Mouse (Mus musculus): ENCODE measurements around the gene Sestd1. TPM values are rescaled to one million over a fixed set of nuclear protein-coding genes. Genes with fewer than 3 reads are reported as not detected.
A peak's percentile ranks its signal among the peaks of the same experiment; 100 is the strongest.

The Sestd1 gene
- polyA plus RNA-seq, 1 experiment = not detected

- Histone ChIP-seq H3K9me3 (ENCODE audit: control insufficient read depth, low read length) (no peaks in the 10 kb centered on the region), H3K4me1 (ENCODE audit: control insufficient read depth) (no peaks in the 10 kb centered on the region), H3K36me3 (ENCODE audit: control insufficient read depth) (no peaks in the 10 kb centered on the region), H3K4me3 (replicated peaks) (no peak overlapping the region), H3K27me3 (ENCODE audit: control insufficient read depth) (no peaks in the 10 kb centered on the region)
- no peak for TF ChIP-seq TAL1 (IDR thresholded peaks at IDR 0.05; ENCODE audit: low read length)
- TF ChIP-seq GATA1 (IDR thresholded peaks at IDR 0.05; ENCODE audit: low read length) = no peak
Measured at GRCm38 (mm10) chr2:77189671-77190070, 90.7 kb downstream of the Sestd1 start.

- H3K27me3 ChIP-seq (ENCODE audit: control insufficient read depth) = no peaks in the 10 kb centered on the region
- no peaks in the 10 kb centered on the region for H3K36me3 ChIP-seq (ENCODE audit: control insufficient read depth)
- H3K4me1 ChIP-seq (ENCODE audit: control insufficient read depth) = peaks cover 3% of the 10 kb centered on the region; the same call in 1 of the 2 replicates
- TF ChIP-seq GATA1 (IDR thresholded peaks at IDR 0.05; ENCODE audit: low read length) (no peak), TAL1 (IDR thresholded peaks at IDR 0.05; ENCODE audit: low read length) (no peak)
- H3K4me3 ChIP-seq (replicated peaks) = no peak overlapping the region
- no peaks in the 10 kb centered on the region for H3K9me3 ChIP-seq (ENCODE audit: control insufficient read depth, low read length)
Measured at GRCm38 (mm10) chr2:77187501-77187900, 92.9 kb downstream of the Sestd1 start.

- TF ChIP-seq TAL1 (IDR thresholded peaks at IDR 0.05; ENCODE audit: low read length) (no peak), GATA1 (IDR thresholded peaks at IDR 0.05; ENCODE audit: low read length) (no peak)
- H3K36me3 ChIP-seq (ENCODE audit: control insufficient read depth) = no peaks in the 10 kb centered on the region
- H3K4me3 ChIP-seq (replicated peaks) = no peak overlapping the region
- no peaks in the 10 kb centered on the region for H3K9me3 ChIP-seq (ENCODE audit: control insufficient read depth, low read length)
- H3K27me3 ChIP-seq (ENCODE audit: control insufficient read depth) = no peaks in the 10 kb centered on the region
- peaks cover 3% of the 10 kb centered on the region; the same call in 1 of the 2 replicates for H3K4me1 ChIP-seq (ENCODE audit: control insufficient read depth)
Measured at GRCm38 (mm10) chr2:77186912-77187311, 93.5 kb downstream of the Sestd1 start.

- no peaks in the 10 kb centered on the region for H3K27me3 ChIP-seq (ENCODE audit: control insufficient read depth)
- H3K36me3 ChIP-seq (ENCODE audit: control insufficient read depth) = no peaks in the 10 kb centered on the region
- no peak overlapping the region for H3K4me3 ChIP-seq (replicated peaks)
Measured at GRCm38 (mm10) chr2:77184049-77184571, 96.3 kb downstream of the Sestd1 start.

GRCm38 (mm10) chr2:77183646-77184045 lies 96.7 kb downstream of the Sestd1 start:
- TF ChIP-seq TAL1 (IDR thresholded peaks at IDR 0.05; ENCODE audit: low read length) (no peak), GATA1 (IDR thresholded peaks at IDR 0.05; ENCODE audit: low read length) (no peak)
- Histone ChIP-seq H3K36me3 (ENCODE audit: control insufficient read depth) (no peaks in the 10 kb centered on the region), H3K9me3 (ENCODE audit: control insufficient read depth, low read length) (no peaks in the 10 kb centered on the region), H3K4me3 (replicated peaks) (no peak overlapping the region), H3K4me1 (ENCODE audit: control insufficient read depth) (peaks cover 17% of the 10 kb centered on the region), H3K27me3 (ENCODE audit: control insufficient read depth) (no peaks in the 10 kb centered on the region)

More at GRCm38 (mm10) chr2:77184049-77184571, 96.3 kb downstream of the Sestd1 start:
- Histone ChIP-seq H3K9me3 (ENCODE audit: control insufficient read depth, low read length) (no peaks in the 10 kb centered on the region), H3K4me1 (ENCODE audit: control insufficient read depth) (peaks cover 12% of the 10 kb centered on the region)
- TF ChIP-seq TAL1 (IDR thresholded peaks at IDR 0.05; ENCODE audit: low read length) (no peak), GATA1 (IDR thresholded peaks at IDR 0.05; ENCODE audit: low read length) (no peak)

- no peak for TF ChIP-seq TAL1 (IDR thresholded peaks at IDR 0.05; ENCODE audit: low read length)
- no peak for TF ChIP-seq GATA1 (IDR thresholded peaks at IDR 0.05; ENCODE audit: low read length)
- no peaks in the 10 kb centered on the region for H3K36me3 ChIP-seq (ENCODE audit: control insufficient read depth)
- H3K9me3 ChIP-seq (ENCODE audit: control insufficient read depth, low read length) = no peaks in the 10 kb centered on the region
- H3K4me3 ChIP-seq (replicated peaks) = no peak overlapping the region
- H3K27me3 ChIP-seq (ENCODE audit: control insufficient read depth) = no peaks in the 10 kb centered on the region
- H3K4me1 ChIP-seq (ENCODE audit: control insufficient read depth) = peaks cover 23% of the 10 kb centered on the region
Measured at GRCm38 (mm10) chr2:77182996-77183380, 97.4 kb downstream of the Sestd1 start.

- no peaks in the 10 kb centered on the region for H3K27me3 ChIP-seq (ENCODE audit: control insufficient read depth)
- TF ChIP-seq GATA1 (IDR thresholded peaks at IDR 0.05; ENCODE audit: low read length) (no peak), TAL1 (IDR thresholded peaks at IDR 0.05; ENCODE audit: low read length) (no peak)
- no peaks in the 10 kb centered on the region for H3K36me3 ChIP-seq (ENCODE audit: control insufficient read depth)
- H3K4me3 ChIP-seq (replicated peaks) = no peak overlapping the region
- no peaks in the 10 kb centered on the region for H3K9me3 ChIP-seq (ENCODE audit: control insufficient read depth, low read length)
- peaks cover 29% of the 10 kb centered on the region for H3K4me1 ChIP-seq (ENCODE audit: control insufficient read depth)
Measured at GRCm38 (mm10) chr2:77182271-77182995, 98.0 kb downstream of the Sestd1 start.

GRCm38 (mm10) chr2:77177472-77177871 lies 102.9 kb downstream of the Sestd1 start:
- Histone ChIP-seq H3K4me3 (replicated peaks) (peak overlapping the region; percentile 19), H3K27me3 (ENCODE audit: control insufficient read depth) (no peaks in the 10 kb centered on the region), H3K9me3 (ENCODE audit: control insufficient read depth, low read length) (no peaks in the 10 kb centered on the region), H3K4me1 (ENCODE audit: control insufficient read depth) (peaks cover 54% of the 10 kb centered on the region), H3K36me3 (ENCODE audit: control insufficient read depth) (no peaks in the 10 kb centered on the region)
- peak; percentile 71 for TF ChIP-seq TAL1 (IDR thresholded peaks at IDR 0.05; ENCODE audit: low read length)
- TF ChIP-seq GATA1 (IDR thresholded peaks at IDR 0.05; ENCODE audit: low read length) = peak; percentile 61

- no peaks in the 10 kb centered on the region for H3K9me3 ChIP-seq (ENCODE audit: control insufficient read depth, low read length)
- 0 out of 3 replicates have a peak, but pooled peaks have one; percentile 21 for TF ChIP-seq TAL1 (IDR thresholded peaks at IDR 0.05; ENCODE audit: low read length)
- TF ChIP-seq GATA1 (IDR thresholded peaks at IDR 0.05; ENCODE audit: low read length) = no peak
- H3K4me1 ChIP-seq (ENCODE audit: control insufficient read depth) = peaks cover 63% of the 10 kb centered on the region
- H3K4me3 ChIP-seq (replicated peaks) = peak overlapping the region; percentile 36
- H3K36me3 ChIP-seq (ENCODE audit: control insufficient read depth) = no peaks in the 10 kb centered on the region
- peaks cover 5% of the 10 kb centered on the region for H3K27me3 ChIP-seq (ENCODE audit: control insufficient read depth)
Measured at GRCm38 (mm10) chr2:77176413-77176812, 104.0 kb downstream of the Sestd1 start.
